Mouse (Mus musculus) cerebellum, adult (tissue): ENCODE results near the gene Fam32a.

Experiments used
- ATAC-seq: cut with Nextera tagmentation; 2 replicates; pipeline ENCODE4 v1.9.2; 2017; ENCODE audit warnings: mild to moderate bottlenecking, moderate library complexity, mixed read lengths; ENCODE audit not compliant: insufficient number of reproducible peaks, low FRiP score, low TSS enrichment

Gene Fam32a

GRCm38 (mm10) chr8:72219541-72220363 is at the start of gene Fam32a:
Fam32a (plus strand) TSS chr8:72219730.
- ATAC-seq: peak; percentile 98

- ATAC-seq: peak; percentile 60
These were observed 42.1 kb upstream of the Fam32a start for GRCm38 (mm10) chr8:72177346-72177925.

- ATAC-seq: no peak
These were observed 35.9 kb upstream of the Fam32a start for GRCm38 (mm10) chr8:72183554-72184202.

GRCm38 (mm10) chr8:72187793-72188331 is 31.7 kb upstream of the Fam32a start:
- ATAC-seq: no peak

GRCm38 (mm10) chr8:72189417-72190214 is 29.9 kb upstream of the Fam32a start, which contains the start of gene Hsh2d:
Hsh2d (plus strand) TSS chr8:72189638.
- no peak for ATAC-seq

- ATAC-seq: no peak
These were observed 29.4 kb upstream of the Fam32a start for GRCm38 (mm10) chr8:72190215-72190539.

- no peak for ATAC-seq
These were observed 27.5 kb upstream of the Fam32a start for GRCm38 (mm10) chr8:72192065-72192464.

- no peak for ATAC-seq
These were observed 21.5 kb upstream of the Fam32a start for GRCm38 (mm10) chr8:72197997-72198396.

GRCm38 (mm10) chr8:72208582-72208981 is 10.9 kb upstream of the Fam32a start:
- no peak for ATAC-seq

GRCm38 (mm10) chr8:72210222-72210621 is 9.3 kb upstream of the Fam32a start:
- ATAC-seq: no peak

GRCm38 (mm10) chr8:72210710-72211109 is 8.8 kb upstream of the Fam32a start:
- ATAC-seq: no peak

GRCm38 (mm10) chr8:72211846-72212245 is 7.7 kb upstream of the Fam32a start:
- no peak for ATAC-seq

- ATAC-seq: no peak
These were observed 6.8 kb upstream of the Fam32a start, which contains the start of gene Cib3 for GRCm38 (mm10) chr8:72212751-72213150. Cib3 (minus strand) TSS chr8:72212837.

- ATAC-seq: no peak
These were observed 6.0 kb upstream of the Fam32a start, which contains the start of gene Gm11034 for GRCm38 (mm10) chr8:72213536-72213935. Gm11034 (minus strand) TSS chr8:72213636.

- ATAC-seq: no peak
These were observed 4.5 kb upstream of the Fam32a start for GRCm38 (mm10) chr8:72215060-72215459.

- ATAC-seq: no peak
These were observed 3.7 kb upstream of the Fam32a start for GRCm38 (mm10) chr8:72215871-72216270.

GRCm38 (mm10) chr8:72218781-72219540 is 569 bp upstream of the Fam32a start:
- ATAC-seq: no peak

GRCm38 (mm10) chr8:72220758-72221157 is 1.2 kb downstream of the Fam32a start:
- ATAC-seq: no peak

GRCm38 (mm10) chr8:72222656-72223055 is 3.1 kb downstream of the Fam32a start:
- ATAC-seq: no peak
